In genomic region chr3:127827123-127827522, GRCm38 (mm10) we compare ENCODE assay signal across 10 mouse cellular contexts. TPM values are rescaled to one million over a fixed set of nuclear protein-coding genes. Genes with fewer than 3 reads are reported as not detected.
DNase-seq lines count a peak whose midpoint lies in the region; ATAC-seq and TF ChIP-seq lines count a peak whose summit lies in the region.
"Had no signal": no experiment of that assay in that cellular context is flagged by ENCODE, and none has a peak within 500 bp of the region (broad histone marks: within the 10 kb centered on the region; RNA-seq: fewer than 3 reads in every experiment).

No protein-coding gene starts in this region.

- 72% methylated on average over 7 of the region's 7 CpGs for WGBS in liver, embryonic 12.5 days (ENCODE audit: insufficient replicate concordance)
- 65% methylated on average over 7 of the region's 7 CpGs for WGBS in liver, postnatal 0 days (ENCODE audit: insufficient replicate concordance)
- WGBS in hindbrain, embryonic 10.5 days = 51% methylated on average over 7 of the region's 7 CpGs

- 0 out of 2 replicates have a peak overlapping the region, but pooled peaks have one; percentile 55 for H3K27ac ChIP-seq in liver, embryonic 12.5 days
- H3K27ac ChIP-seq in liver, postnatal 0 days (ENCODE audit: low read depth) = no peak overlapping the region
- H3K27ac ChIP-seq in hindbrain, embryonic 10.5 days = peak overlapping the region; percentile 47; the same call in 1 of the 2 replicates

- DNase-seq in liver, postnatal 0 days = no peak
- no peak for DNase-seq in hindbrain, embryonic 10.5 days (ENCODE audit: low spot score)
- peak; percentile 73 for DNase-seq in kidney, postnatal 10 days
- peak; percentile 29 for DNase-seq in retina, postnatal 1 day
- no peak for DNase-seq in cerebellum, postnatal 25 days
- DNase-seq in T-cell, adult 2 months (ENCODE audit: low spot score) = no peak
- DNase-seq in thymus, postnatal 0 days (ENCODE audit: low spot score) = no peak

- no peak for ATAC-seq in liver, embryonic 12.5 days
- no peak for ATAC-seq in liver, postnatal 0 days

- TF ChIP-seq CTCF in liver, postnatal 0 days (IDR thresholded peaks at IDR 0.05; ENCODE audit: low read depth) = no peak

- no peak overlapping the region for H3K9ac ChIP-seq in liver, embryonic 12.5 days
- no peak overlapping the region for H3K9ac ChIP-seq in liver, postnatal 0 days (replicated peaks)

- no peak overlapping the region for H3K4me3 ChIP-seq in liver, embryonic 12.5 days
- H3K4me3 ChIP-seq in liver, postnatal 0 days (ENCODE audit: low read depth, low read length) = no peak overlapping the region
- H3K4me3 ChIP-seq in hindbrain, embryonic 10.5 days = no peak overlapping the region
- H3K4me3 ChIP-seq: erythroblast, embryonic 14.5 days; myocyte had no signal

- H3K9me3 ChIP-seq in liver, embryonic 12.5 days (replicated peaks) = no peaks in the 10 kb centered on the region
- H3K9me3 ChIP-seq in liver, postnatal 0 days (ENCODE audit: low read length) = no peaks in the 10 kb centered on the region
- H3K9me3 ChIP-seq in hindbrain, embryonic 10.5 days = no peaks in the 10 kb centered on the region

- no peaks in the 10 kb centered on the region for H3K27me3 ChIP-seq in liver, embryonic 12.5 days (replicated peaks)
- H3K27me3 ChIP-seq in liver, postnatal 0 days (ENCODE audit: insufficient read depth, low read length) = no peaks in the 10 kb centered on the region
- H3K27me3 ChIP-seq in hindbrain, embryonic 10.5 days (ENCODE audit: insufficient read depth, poor library complexity, severe bottlenecking) = no peaks in the 10 kb centered on the region

- peaks cover 32% of the 10 kb centered on the region for H3K36me3 ChIP-seq in liver, embryonic 12.5 days
- H3K36me3 ChIP-seq in liver, postnatal 0 days (replicated peaks; ENCODE audit: insufficient read depth, low read length) = peaks cover 6% of the 10 kb centered on the region; the same call in 1 of the 2 replicates
- peaks cover 13% of the 10 kb centered on the region for H3K36me3 ChIP-seq in hindbrain, embryonic 10.5 days

- TF ChIP-seq EP300 in liver, postnatal 0 days (IDR thresholded peaks at IDR 0.05; ENCODE audit: low read depth) = no peak

- H3K4me1 ChIP-seq in liver, embryonic 12.5 days = peaks cover 22% of the 10 kb centered on the region
- peaks cover 10% of the 10 kb centered on the region; the same call in 1 of the 2 replicates for H3K4me1 ChIP-seq in liver, postnatal 0 days (ENCODE audit: insufficient read depth)
- peaks cover 11% of the 10 kb centered on the region for H3K4me1 ChIP-seq in hindbrain, embryonic 10.5 days (replicated peaks)

- no peak overlapping the region for H3K4me2 ChIP-seq in liver, embryonic 12.5 days
- H3K4me2 ChIP-seq in liver, postnatal 0 days (ENCODE audit: low read depth, low read length) = no peak overlapping the region

RNA-seq across cellular contexts. Expression of gene Ap1ar, which starts 10.2 kb away (rescaled TPM):
- 37.3 and 39.3 TPM in 2 replicates for polyA plus RNA-seq in liver, embryonic 12.5 days (2016; fragmentation: Nextera tagmentation; extraction: Ambion mirVana)
- 11.1 and 12.9 TPM in 2 replicates for polyA plus RNA-seq in liver, postnatal 0 days (2015; fragmentation: Nextera tagmentation; extraction: Ambion mirVana)
- 56.0 and 60.8 TPM in 2 replicates for polyA plus RNA-seq in hindbrain, embryonic 10.5 days (2016; fragmentation: Nextera tagmentation; extraction: Ambion mirVana)
- polyA plus RNA-seq in thymus, postnatal 0 days (2015; fragmentation: Nextera tagmentation; extraction: Ambion mirVana) = 26.3 and 32.4 TPM in 2 replicates

RNA-seq across cellular contexts. Expression of gene Tifa, which starts 37.5 kb away (rescaled TPM):
- polyA plus RNA-seq in liver, embryonic 12.5 days (2016; fragmentation: Nextera tagmentation; extraction: Ambion mirVana) = 12.8 and 13.7 TPM in 2 replicates
- 20.2 and 21.2 TPM in 2 replicates for polyA plus RNA-seq in liver, postnatal 0 days (2015; fragmentation: Nextera tagmentation; extraction: Ambion mirVana)
- polyA plus RNA-seq in hindbrain, embryonic 10.5 days (2016; fragmentation: Nextera tagmentation; extraction: Ambion mirVana) = 2.0 and 2.3 TPM in 2 replicates
- 10.9 and 11.6 TPM in 2 replicates for polyA plus RNA-seq in thymus, postnatal 0 days (2015; fragmentation: Nextera tagmentation; extraction: Ambion mirVana)

RNA-seq across cellular contexts. Expression of gene Alpk1, which starts 46.8 kb away (rescaled TPM):
- polyA plus RNA-seq in liver, embryonic 12.5 days (2016; fragmentation: Nextera tagmentation; extraction: Ambion mirVana) = 0.44 and 0.64 TPM in 2 replicates
- polyA plus RNA-seq in liver, postnatal 0 days (2015; fragmentation: Nextera tagmentation; extraction: Ambion mirVana) = 0.25 and 0.39 TPM in 2 replicates
- polyA plus RNA-seq in hindbrain, embryonic 10.5 days (2016; fragmentation: Nextera tagmentation; extraction: Ambion mirVana) = 1.1 and 1.4 TPM in 2 replicates
- 0.58 and 0.83 TPM in 2 replicates for polyA plus RNA-seq in thymus, postnatal 0 days (2015; fragmentation: Nextera tagmentation; extraction: Ambion mirVana)
- polyA plus RNA-seq: erythroblast, embryonic 14.5 days had no signal

Comparison
In these comparisons a context has a peak if more than half of its experiments do, and no peak if none do; other contexts are left out.
1. DNase-seq: peak in kidney, postnatal 10 days (single experiment) and retina, postnatal 1 day (single experiment); none in liver, postnatal 0 days (single experiment), hindbrain, embryonic 10.5 days (single experiment), cerebellum, postnatal 25 days (0 of 2), T-cell, adult 2 months (single experiment) and thymus, postnatal 0 days (single experiment).